Mouse (Mus musculus): Measurements from ENCODE around the gene Ndst4.

DNA sequence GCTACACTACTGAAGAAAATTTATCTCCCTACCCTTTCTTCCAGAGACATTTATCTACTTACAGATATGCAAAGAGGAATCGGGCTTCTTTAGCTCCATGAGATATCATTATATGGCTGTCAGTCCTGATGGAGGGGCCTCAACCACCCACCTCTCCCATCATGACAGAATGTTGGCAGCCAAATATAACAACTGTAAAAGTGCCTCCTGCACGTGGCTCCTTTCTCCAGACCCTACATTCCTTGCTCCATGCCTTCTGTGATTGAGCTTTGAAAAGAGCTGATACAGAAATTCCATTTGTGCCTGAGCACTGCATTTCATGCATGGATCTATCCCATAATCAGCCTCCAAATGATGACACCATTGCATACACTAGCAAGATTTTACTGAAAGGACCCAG, 331.1 kb downstream of the Ndst4 start:
- TF ChIP-seq CTCF (IDR thresholded peaks at IDR 0.05): no peak
- TF ChIP-seq EP300 (IDR thresholded peaks at IDR 0.05): no peak

Measured in lung, postnatal 0 days (tissue).